Mouse (Mus musculus): ENCODE measurements around the gene Slit2. TPM values are rescaled to one million over a fixed set of nuclear protein-coding genes. Genes with fewer than 3 reads are reported as not detected.

Slit2 gene
- 0.47 TPM for polyA plus RNA-seq (2017; shearing (Covaris generic))

GRCm38 (mm10) chr5:47982941-47983701 lies at the start of gene Slit2:
Gene Slit2 (plus strand): TSS chr5:47983138.

GRCm38 (mm10) chr5:48327652-48328051 lies 344.7 kb downstream of the Slit2 start, which contains the start of gene 5730480H06Rik:
Gene 5730480H06Rik (plus strand): TSS chr5:48327952.

